Mouse (Mus musculus) left cerebral cortex, adult 2 months (tissue): ENCODE measurements around the gene Fam173b. TPM values are rescaled to one million over a fixed set of nuclear protein-coding genes. Genes with fewer than 3 reads are reported as not detected.
A peak's percentile ranks its signal among the peaks of the same experiment; 100 is the strongest.
"Not testable (repeated sequence)": the region's sequence is repeated elsewhere in the genome, so short reads cannot be mapped to it uniquely, and the experiment has no call there.

Experiments used
- DNase-seq, 2 experiments: peaks; one replicate each; pipeline ENCODE4 v3.0.0; 2021 to 2022; ENCODE audit warnings: low spot score in 2 of 2, mixed read lengths in 1 of 2; ENCODE audit errors: extremely low spot score in 1 of 2
- H3K27ac ChIP-seq: fragments of 200-600 bp; 2 replicates; pipeline ENCODE4 v1.8.1; 2022
- H3K4me3 ChIP-seq: fragments of 200-600 bp; 2 replicates; pipeline ENCODE4 v1.8.1; 2022
- CTCF ChIP-seq: fragments of 200-600 bp; IDR thresholded peaks from 2 replicates; pipeline ENCODE4 v1.8.1; 2022; ENCODE audit warnings: antibody characterized with exemption, mild to moderate bottlenecking, moderate library complexity
- intact Hi-C: fragments of 180-260 bp; cut with DNase I; formaldehyde crosslinking; loops from one replicate; pipeline ENCODE4 v1.15.1; 2025
- total RNA-seq, 2 experiments: library from RNA; stranded (reverse); gene quantifications; 2 replicates each; pipeline ENCODE4 v1.2.3; 2021

Gene Fam173b
- total RNA-seq, 2 experiments from 2014 or later = 11.3 to 12.1 TPM

GRCm38 (mm10) chr15:31570959-31571358, 30.7 kb upstream of the Fam173b start:
- DNase-seq = no peak
- intact Hi-C loops = loop anchor here (5.0 kb wide), 1 partner anchor 34 kb away; no protein-coding TSS in a partner anchor
- no peak for TF ChIP-seq CTCF
- H3K27ac ChIP-seq = no peak overlapping the region
- no peak overlapping the region for H3K4me3 ChIP-seq

GRCm38 (mm10) chr15:31571906-31572722, 29.5 kb upstream of the Fam173b start:
- peak in 1 of 2 experiments; percentile 48 for DNase-seq
- H3K4me3 ChIP-seq = no peak overlapping the region
- intact Hi-C loops = loop anchor here (5.0 kb wide), 1 partner anchor 35 kb away; no protein-coding TSS in a partner anchor
- H3K27ac ChIP-seq = peak overlapping the region; percentile 11; the same call in 1 of the 2 replicates
- no peak for TF ChIP-seq CTCF

GRCm38 (mm10) chr15:31573287-31573686, 28.4 kb upstream of the Fam173b start:
- intact Hi-C loops = loop anchor here (5.0 kb wide), 1 partner anchor 36 kb away; no protein-coding TSS in a partner anchor
- TF ChIP-seq CTCF = no peak
- Histone ChIP-seq H3K27ac (no peak overlapping the region), H3K4me3 (no peak overlapping the region)
- no peak for DNase-seq

GRCm38 (mm10) chr15:31573692-31574091, 28.0 kb upstream of the Fam173b start:
- Histone ChIP-seq H3K4me3 (no peak overlapping the region), H3K27ac (no peak overlapping the region)
- DNase-seq = no peak
- intact Hi-C loops = loop anchor here (5.0 kb wide), 1 partner anchor 36 kb away; no protein-coding TSS in a partner anchor
- no peak for TF ChIP-seq CTCF

GRCm38 (mm10) chr15:31576076-31576475, 25.6 kb upstream of the Fam173b start:
- intact Hi-C loops = no loop called here
- DNase-seq = no peak
- TF ChIP-seq CTCF = no peak
- no peak overlapping the region for H3K27ac ChIP-seq
- no peak overlapping the region for H3K4me3 ChIP-seq

GRCm38 (mm10) chr15:31581086-31581485, 20.6 kb upstream of the Fam173b start:
- H3K27ac ChIP-seq, DNase-seq, intact Hi-C loops, H3K4me3 ChIP-seq: not testable (repeated sequence)

- intact Hi-C loops = no loop called here
Measured at GRCm38 (mm10) chr15:31583304-31584085, 18.2 kb upstream of the Fam173b start.

GRCm38 (mm10) chr15:31585238-31585637, 16.4 kb upstream of the Fam173b start:
- peak in 1 of 2 experiments; percentile 38 for DNase-seq
- H3K4me3 ChIP-seq = no peak overlapping the region
- H3K27ac ChIP-seq = no peak overlapping the region
- intact Hi-C loops = loop anchor here (5.0 kb wide), 3 partner anchors 53 to 133 kb away; partner anchors contain the start of genes March6 and Ropn1l
- TF ChIP-seq CTCF = no peak

More at GRCm38 (mm10) chr15:31583304-31584085, 18.2 kb upstream of the Fam173b start:
- no peak for TF ChIP-seq CTCF
- DNase-seq = no peak
- H3K27ac ChIP-seq = no peak overlapping the region
- no peak overlapping the region for H3K4me3 ChIP-seq

GRCm38 (mm10) chr15:31586088-31586487, 15.6 kb upstream of the Fam173b start:
- no peak for DNase-seq
- intact Hi-C loops = loop anchor here (1.0 to 5.0 kb wide), 5 partner anchors 54 to 271 kb away; partner anchors contain the start of genes March6 and Ropn1l
- peak overlapping the region; percentile 8; the same call in 1 of the 2 replicates for H3K27ac ChIP-seq
- H3K4me3 ChIP-seq = no peak overlapping the region
- TF ChIP-seq CTCF = no peak

- intact Hi-C loops = loop anchor here (1.0 to 5.0 kb wide), 5 partner anchors 54 to 271 kb away; partner anchors contain the start of genes March6 and Ropn1l
Measured at GRCm38 (mm10) chr15:31586519-31586918, 15.1 kb upstream of the Fam173b start.

GRCm38 (mm10) chr15:31587789-31588188, 13.9 kb upstream of the Fam173b start:
- Histone ChIP-seq H3K27ac (no peak overlapping the region), H3K4me3 (no peak overlapping the region)
- no peak for DNase-seq
- intact Hi-C loops = loop anchor here (2.0 to 5.0 kb wide), 4 partner anchors 55 to 135 kb away; partner anchors contain the start of genes March6 and Ropn1l
- no peak for TF ChIP-seq CTCF

More at GRCm38 (mm10) chr15:31586519-31586918, 15.1 kb upstream of the Fam173b start:
- no peak overlapping the region for H3K27ac ChIP-seq
- no peak overlapping the region for H3K4me3 ChIP-seq
- TF ChIP-seq CTCF = peak; percentile 99
- peak; percentile 82 to 88 for DNase-seq
